Mouse (Mus musculus): ENCODE results near the gene Akap11.

- no peak for TF ChIP-seq CTCF (IDR thresholded peaks at IDR 0.05; ENCODE audit: low read depth)
- no peak for TF ChIP-seq EP300 (IDR thresholded peaks at IDR 0.05; ENCODE audit: low read depth)
Observed at GRCm38 (mm10) chr14:78491432-78491831, 45.2 kb downstream of the Akap11 start.
